Mouse (Mus musculus): Measurements from ENCODE around the gene Sfxn5.
A peak's percentile ranks its signal among the peaks of the same experiment; 100 is the strongest.

Sfxn5 gene

DNA sequence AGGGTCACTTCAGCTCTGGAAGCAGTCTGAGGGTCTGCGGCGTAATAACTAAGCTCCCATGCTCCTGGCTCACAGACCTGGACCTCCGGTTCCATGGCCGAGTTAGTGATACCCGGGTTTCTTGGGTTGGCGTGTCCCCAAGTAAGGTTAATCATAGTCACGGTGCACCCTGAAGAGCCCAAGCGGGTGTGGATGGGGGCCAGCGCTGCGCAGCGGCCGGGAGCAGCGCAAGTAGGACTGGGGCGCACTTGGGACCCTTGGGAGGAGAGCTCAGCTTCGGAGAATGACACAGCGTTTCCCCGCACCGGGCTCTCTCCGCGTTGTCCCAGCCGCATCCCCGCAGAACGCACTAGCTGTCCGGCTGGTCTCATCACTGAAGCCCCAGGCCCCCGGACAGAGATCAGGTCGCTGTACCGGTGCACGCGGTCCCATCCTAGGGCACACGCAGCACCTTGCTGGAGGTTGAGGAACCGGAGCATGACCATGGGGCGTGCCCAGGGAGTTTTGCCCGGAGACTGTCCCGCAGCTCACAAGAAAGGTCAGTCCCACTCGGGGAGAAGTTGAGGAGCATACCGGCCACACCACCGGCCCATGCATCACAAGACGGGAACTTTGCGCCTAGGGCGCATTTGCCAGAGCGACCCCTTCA is 747 bp downstream of the Sfxn5 start:
- no peak for DNase-seq

DNA sequence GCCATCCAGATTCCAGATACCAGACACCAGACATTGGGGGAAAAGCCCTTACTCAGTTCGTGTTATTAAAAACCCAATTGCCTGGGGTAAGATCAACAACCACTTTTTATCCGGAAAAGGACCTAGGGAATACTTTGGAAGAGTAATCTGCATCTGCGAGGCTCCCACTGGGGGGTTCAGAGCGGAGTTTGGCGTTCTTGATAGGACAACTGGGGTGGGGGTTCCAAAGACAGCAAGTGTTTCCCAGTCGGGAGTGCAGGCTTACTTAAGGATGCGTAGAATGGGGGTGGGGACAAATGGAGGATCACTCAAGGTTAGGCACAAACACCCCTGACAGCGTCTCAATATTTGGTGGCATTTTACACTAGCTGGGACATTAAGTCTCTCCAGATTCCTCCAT is 1.5 kb downstream of the Sfxn5 start:
- no peak for DNase-seq

DNA sequence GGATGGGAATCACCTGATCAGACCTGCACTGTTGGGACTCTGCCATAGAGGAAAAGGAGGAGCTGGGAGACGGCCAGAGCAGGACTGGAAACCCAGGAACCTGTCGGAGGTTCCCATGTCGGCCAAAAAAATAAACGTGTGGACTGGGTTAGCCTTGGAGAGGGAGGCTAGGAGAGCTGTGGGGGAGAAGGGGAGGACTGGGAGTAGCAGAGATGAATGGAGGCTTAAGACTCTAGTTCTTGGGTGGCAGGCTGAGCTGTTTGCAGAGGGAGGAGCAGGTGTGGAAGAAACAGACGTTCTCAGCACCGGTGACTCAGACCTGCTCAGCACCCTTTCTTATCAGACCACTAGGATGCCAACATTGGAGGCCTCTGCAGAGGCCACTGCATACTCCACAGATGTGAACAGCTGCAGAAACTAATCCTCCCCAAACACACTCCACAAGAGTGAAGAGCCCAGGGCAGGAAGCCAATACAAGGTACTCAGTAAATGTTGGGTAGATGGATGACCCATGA is 1.9 kb downstream of the Sfxn5 start:
- DNase-seq: no peak

DNA sequence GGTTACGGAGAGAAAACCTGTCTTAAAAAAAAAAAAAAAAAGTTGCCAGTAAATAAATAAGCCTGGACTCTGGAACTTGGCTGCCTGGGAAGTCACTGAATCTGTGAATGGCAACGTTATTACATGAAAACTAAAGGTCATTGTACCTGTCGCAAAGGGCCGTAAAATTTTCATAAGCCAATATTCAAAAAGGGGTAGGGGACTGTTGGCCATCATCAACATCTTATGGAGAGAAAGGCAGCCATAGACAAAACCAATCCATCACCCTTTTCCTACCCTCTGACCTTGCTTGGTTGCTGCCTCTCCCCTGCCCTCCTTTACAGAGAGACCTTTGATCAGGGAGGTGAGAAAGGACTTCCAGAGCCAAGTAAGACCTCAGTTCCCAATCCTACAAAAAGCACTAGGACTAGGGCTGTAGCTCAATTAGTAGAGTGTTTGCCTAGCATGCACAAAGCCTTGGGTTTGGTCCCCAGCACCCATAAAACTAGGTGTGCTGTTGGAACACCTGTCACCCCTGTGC is 3.5 kb downstream of the Sfxn5 start:
- no peak for DNase-seq

DNA sequence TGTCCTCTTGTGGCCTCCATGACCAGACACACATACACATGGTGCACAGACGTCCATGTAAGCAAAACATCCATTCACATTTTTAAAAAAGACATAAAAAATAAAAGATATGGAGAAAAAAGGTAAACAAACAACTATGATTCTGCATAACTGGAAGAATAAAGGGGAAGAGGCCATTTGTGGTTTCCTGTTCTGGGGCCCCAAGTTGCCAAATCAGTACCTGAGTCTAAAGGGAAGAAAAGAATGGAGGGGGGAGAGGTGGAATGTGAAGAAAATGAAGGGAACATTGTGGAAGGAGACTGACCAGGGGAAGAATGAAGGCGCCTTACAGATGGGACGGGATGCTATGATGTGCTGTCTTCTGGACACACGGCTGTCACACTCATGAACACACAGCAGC is 6.7 kb downstream of the Sfxn5 start:
- DNase-seq: no peak

DNA sequence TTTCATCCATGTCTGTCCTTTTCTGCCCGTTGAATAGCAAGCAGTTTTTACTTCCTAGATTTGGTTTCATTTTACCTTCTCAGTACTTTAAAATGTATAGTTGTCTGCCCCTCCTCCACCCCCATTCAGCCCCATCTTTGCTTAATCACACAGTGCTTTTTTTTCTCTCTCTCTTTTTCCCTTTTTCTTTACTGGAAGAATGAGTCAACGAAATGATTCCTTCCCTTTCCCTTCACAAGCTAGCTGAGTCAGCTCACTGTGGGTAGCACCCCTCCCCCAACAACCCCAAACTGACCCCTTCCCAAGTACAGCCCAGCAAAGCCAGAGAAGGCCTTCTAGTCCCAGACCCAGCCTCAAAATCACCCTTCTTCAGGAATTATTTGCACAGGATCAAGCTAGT is 8.1 kb downstream of the Sfxn5 start:
- DNase-seq: no peak

DNA sequence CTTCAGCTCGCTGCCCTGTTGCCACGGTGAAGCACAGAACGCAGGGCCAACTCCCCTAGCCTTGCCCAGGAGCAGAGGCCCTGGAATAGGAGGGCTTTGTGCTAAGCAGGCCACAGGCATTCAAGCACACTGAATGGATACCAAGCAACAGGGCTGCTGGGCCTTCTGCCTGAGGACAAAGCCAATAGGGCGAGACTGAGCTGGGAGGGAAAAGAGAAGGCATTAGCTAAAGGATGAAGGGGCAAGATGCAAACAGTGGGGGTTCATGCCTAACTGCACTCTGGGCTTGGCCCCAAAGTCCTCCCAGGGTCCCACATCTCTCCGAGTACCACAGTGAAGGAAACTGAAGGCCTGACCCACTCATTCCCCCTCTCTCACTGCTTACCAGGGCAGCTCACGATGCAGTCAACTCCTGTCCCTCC is 12.8 kb downstream of the Sfxn5 start:
- no peak for DNase-seq

DNA sequence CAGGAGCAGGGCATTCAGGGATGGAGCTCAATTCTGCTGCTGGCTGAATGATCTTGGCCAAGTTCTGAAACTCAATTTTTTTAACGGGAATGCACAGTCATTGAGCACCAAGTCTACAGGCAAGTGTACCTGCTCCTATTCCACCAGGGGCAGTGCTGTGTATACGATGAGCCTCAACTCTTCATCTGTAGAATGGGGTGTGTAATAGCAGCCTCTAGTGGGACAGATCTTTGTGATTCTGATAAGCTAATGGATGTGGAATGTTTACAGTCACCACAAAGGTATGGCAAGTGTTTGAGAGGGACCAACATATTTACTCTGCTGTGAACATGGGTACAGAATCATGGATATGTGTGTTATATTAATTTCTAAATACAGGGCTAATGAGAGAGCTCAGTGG is 17.0 kb downstream of the Sfxn5 start:
- DNase-seq: no peak

DNA sequence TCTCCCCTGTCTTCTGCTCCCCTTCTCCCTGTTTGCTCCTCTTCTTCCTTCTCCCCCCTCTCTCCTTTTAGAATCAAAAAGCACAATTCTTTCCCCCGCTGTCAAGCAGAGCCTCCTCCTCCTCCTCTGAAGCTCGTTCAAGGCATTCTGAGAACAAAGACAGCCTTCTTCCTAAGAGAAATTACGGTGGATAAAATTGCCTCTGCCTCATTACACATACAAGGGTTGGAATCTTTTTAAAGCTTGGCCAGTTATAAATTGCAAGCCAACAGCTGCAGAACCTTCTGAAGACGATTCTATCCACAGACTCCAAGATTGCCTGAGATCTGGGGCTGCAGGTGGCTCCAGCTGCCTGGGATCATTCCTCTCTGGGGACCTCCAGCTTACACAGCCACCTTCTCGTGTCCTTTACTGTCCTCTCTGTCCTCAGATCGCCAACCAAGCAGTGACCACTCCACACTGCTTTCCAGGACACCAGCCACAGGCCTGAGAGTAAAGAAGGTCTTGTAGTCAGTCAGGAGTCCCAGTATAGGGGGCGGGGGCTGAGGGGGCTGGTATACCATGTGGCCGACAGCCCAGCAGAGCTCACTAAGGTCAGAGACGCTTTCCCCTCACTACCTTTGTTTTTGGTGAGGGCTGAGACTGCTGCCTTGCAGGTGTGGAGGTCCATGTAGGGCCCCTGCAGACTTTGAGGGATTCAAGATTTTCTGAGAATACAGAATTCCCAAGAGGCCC is 19.0 kb downstream of the Sfxn5 start:
- DNase-seq: no peak

DNA sequence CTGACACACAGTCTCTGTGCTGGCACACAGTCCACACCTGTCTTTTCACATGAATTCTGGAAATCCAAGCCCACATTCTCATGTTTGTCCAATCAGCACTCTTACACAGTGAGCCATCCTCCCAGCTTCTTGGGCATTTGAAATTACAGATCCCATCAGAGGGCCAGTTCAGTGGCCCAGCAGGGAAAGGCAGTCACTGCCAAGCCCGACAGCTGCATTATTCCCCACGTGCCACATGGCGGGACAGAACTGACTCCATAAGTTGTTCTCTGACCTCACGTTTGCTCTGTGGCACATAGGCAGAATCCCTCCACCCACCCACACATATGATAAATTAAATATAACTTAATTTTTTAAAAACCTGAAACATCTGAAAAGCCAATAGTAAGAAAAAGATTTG is 25.3 kb downstream of the Sfxn5 start:
- DNase-seq: no peak

DNA sequence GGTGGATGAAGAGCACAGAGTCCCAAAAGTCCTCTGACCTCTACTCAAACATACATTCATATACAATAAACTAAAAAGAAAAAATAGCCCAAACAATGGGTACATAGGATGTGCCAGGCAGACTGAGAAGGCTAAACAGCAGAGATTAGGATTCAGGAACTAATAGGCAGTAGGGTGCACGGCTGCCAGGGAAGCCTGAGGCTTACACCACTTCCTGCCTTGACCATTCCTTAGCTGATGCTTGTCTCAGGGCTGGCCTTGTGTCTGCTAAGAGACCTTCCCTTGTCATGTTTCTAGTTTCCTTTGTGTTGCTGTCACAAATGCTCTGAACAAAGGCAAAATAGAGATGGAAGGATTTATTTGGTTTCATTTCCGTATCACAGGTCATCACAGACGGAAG is 26.8 kb downstream of the Sfxn5 start:
- DNase-seq: no peak

DNA sequence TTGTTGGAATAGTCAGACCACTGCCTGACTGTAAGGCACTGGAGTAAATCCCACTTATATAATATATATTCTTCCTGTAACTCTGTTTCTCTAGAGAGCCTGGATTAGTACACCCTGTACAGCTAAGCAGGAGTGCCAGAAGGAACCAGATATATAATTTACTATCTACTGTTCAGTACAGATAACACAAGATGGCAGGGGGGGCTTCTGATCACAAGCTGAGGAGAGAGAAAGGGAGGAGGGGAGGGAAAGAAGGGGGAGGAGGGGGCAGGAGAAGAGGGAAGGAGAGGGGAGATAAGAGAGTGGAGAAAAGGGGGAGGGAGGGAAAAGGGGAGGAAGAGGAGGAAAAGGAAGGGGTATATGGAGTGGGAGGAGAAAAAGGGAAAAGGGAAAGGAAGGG is 27.4 kb downstream of the Sfxn5 start:
- DNase-seq: no peak

DNA sequence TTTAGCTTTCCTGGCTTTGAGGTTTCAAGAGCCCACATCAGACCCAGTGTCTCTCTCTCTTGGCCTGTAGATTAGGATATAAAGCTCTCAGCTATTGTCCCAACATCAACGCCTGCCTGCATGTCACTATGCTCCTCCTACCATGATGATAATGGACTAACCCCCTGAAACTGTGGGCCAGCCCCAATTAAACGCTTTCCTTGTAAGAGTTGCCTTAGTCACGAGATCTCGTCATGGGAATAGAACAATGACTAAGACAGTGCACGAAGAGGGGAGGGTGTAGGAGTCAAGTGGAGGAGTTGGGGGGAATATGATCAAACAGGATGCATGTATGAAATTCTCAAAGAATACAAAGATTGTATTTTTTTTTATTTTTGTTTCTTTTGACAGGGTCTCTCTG is 28.3 kb downstream of the Sfxn5 start:
- DNase-seq: no peak

DNA sequence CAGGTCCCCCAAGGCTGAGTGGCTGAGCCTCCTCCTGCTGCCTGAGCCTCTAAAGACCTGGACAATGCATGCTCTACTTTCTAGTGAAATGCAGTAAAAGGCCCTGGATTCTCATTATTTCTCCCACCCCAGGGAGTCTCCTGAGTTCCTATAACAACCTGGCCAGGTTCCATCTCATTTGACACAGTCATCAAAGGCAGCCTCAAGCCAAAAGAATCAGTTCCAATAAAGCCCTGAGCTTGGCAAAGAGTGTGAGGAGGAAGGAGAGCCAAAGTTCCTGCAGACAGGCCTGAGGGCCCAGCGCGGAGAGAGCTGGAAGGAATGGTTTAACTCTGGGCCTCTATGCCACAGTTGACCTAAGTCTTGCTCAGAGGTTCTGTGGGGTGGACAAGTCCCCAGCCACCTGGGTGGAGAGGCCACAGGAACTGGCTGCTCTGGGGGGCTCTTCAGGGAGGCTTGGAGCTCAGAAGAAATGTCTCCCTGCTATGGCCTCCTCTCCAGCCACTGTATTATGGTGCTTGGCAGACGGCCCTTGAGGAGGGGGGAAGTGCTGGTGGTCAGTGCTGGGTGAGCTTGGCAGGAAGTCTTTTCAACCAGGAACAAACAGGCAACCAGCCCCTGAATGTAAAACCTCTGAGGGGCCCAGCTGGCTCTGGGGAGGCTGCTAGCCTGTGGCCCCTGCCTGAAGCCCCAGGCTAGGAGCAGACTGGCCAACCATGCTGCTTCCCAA is 30.7 kb downstream of the Sfxn5 start:
- DNase-seq: no peak

DNA sequence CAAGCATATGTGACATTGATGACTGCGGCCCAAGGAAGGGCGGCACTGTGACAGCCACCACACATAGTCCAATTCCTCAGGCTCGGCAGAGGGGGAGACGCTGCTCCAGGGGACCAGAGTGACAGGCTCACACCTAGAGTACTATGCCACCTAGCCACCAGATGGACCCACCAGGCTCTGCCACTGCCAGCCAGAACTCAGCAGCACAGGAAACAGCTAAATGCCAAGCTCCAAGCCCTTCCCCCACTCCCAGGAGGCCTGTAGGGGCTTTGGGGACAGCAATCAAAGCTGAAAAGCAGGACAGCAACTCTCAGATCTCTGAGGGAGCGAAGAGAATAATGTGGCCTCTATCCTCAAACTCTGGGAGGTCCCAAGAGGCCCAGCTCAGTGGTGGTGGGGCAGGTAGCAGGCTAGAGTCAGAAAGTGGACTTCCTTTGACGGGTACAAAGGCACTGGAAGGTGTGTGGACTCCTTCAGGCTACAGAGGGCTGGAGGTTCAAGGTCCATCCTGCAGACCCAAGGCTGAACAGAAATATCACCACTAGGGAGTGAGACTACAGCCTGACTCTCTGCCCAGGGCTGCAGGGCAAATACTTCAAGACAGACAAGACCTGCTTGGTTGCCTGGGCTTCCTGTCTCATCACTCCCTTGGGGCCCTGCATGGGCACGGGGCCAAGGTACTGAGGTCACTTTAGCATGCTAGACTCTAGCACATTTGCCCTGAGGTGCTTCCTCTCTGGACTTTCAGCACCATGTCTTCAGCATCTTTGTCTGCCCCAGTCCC is 37.6 kb downstream of the Sfxn5 start:
- peak; percentile 6 to 15 for DNase-seq

DNA sequence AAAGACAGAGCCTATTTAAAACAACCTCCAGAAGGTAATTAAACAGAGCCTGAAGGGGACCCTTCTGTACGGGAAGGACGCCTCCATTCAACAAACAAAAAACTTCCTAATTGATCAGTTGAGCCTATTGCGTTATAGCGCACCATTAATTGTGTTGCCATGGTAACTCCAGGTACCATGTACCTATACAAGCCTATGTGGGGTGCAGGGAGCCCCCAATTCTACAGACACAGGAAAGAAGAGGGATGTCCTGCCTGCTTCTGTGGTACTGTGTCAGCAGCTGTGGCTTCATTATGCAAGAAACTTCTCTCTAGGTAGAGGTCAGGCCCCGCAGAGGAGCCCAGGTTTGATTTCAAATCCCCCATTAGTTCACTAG is 39.2 kb downstream of the Sfxn5 start:
- DNase-seq: no peak

DNA sequence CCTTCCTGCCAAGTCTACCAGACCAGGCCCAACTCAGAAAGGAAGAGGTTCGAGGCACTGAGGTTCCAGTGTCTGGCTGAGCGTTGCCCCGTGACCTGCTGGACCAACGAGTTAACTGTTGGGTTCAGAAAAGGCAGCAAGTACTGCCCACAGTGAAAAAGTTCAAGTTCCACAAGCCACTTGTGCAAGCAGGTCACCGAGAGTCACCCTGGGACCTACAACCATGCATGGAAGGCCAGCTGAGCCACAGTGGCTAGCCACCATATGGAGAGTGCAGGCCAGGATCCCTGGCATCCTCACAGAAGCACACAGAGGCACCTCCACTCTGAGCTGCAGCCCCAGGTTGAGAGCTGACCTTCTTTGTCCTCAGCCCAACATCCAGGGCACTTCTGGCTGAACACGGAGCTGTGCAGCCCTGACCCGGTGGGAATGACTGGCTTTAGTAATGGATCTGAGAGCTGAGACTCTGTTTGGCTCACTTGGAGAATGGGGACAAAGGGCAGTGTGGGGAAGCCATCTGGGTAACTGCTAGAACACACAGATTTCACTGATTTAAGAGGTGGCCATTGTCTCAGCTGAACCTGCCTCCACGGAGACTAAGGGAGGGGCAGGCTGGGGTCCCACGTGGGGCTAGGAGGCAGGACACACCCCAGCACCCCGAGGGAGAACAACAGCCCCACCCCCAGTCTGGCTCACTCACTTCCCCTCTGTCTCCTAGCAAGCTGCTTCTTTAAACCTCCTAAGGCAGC is 39.8 kb downstream of the Sfxn5 start:
- no peak for DNase-seq

DNA sequence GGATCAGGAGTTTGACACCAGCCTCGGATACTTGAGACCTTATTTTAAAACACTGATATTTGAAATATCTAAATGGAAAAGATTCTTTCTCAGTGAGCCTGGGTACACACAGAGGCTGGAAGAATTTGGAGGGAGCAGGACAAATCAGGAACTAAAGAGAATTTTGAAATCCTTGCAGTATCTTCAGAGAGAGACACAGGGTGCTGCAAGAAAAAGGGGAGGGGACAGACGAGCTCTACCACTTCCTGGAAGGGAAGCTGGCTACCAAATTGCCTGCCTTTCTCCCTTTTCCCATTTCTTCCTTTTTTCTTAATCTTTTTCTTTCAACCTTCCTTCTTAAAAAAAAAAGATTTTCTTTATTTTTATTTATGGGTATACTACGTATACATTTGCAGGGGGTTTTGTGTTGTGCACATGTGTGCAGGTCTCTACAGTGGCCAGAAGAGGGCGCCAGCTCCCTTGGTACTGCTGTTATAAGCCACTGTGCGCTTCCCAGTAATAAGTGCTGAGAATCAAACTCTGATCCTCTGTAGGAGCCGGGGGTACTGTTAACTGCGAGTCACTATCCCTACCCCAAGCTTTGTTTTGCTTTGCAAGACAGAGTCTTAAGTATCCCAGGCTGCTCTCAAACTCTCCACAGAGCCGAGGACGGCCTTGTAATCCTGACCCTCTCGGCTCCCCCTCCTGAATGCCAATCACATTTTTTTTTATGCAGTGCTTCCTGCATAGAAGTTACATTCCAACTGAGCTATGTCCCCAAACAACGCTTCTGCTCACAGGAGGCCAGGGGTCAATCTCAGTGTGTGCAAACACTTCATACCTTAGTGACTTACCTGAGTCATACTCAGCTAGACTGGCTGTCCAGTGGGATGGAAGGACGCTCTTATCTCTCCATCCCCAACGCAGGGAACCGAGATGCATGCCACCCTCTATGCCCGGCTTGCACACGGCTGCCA is 42.1 kb downstream of the Sfxn5 start:
- no peak for DNase-seq

DNA sequence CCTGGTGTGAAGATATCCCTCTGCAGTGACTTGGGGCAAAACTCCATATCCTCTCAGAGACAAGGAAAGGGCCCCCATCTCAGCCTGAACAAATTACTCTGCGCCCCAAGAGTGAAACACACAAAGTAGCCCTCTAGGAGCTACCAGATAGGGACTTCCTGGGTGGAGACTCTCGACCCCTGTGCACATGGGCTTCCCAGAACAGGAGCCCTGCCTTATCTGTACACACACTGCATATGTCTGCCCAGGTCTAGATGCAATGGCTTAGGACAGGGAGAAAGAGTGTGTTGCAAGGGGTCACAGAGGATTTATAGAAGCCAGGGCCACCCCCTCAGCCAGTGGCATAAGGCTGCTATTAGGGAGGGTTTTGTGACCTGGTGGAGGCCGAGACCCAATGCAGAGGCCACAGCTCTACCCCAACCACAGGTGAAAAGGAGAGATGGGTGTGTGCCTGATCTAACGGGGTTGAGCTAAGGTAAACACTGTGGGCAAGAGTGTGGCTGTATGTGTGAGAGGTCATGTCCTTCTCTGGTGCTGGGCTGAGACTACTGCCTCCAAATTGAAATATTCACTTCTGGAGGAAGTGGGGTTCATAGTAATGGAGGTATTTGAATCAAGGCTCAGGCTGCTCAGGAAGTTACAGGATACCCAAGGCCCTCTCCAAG is 44.9 kb downstream of the Sfxn5 start:
- DNase-seq: no peak

DNA sequence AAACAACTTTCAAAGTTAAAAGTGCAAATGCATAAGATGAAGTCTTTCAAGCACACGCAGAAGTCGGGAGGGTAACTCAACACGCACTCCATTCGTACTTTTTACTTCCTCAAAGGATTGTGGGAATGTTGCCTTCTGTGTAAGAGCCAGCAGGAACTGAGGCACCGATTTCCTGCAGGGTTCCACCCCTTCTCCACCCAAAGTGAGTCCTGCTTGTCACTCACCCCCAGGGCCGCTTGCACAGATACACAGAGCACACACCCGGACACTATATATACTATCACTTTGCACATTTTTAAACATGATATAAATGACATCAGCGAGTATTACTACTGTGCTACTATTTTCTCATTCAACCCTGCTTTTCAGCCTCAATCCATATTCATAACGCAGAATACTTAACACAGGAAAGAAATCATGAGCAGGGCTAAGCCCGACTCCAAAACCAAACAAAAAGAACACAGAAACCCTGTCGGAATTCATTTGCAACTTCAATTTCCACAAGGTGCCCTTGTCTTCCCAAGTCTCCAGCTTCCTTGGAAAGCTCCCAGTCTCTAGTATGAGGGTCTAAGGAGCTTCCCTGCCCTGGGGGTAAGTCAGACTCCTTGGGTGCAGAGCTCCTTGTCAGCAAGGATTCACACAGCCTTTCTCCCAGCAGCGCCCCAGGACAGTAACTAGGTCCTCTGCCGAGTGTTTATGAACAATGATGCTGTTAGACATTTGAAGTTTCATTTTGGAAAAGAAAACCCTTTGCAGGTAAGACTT is 46.8 kb downstream of the Sfxn5 start:
- DNase-seq: no peak
